Mouse (Mus musculus): Measurements from ENCODE around the gene Gpr156. TPM values are rescaled to one million over a fixed set of nuclear protein-coding genes. Genes with fewer than 3 reads are reported as not detected.

Gpr156 gene
- total RNA-seq, 2 experiments from 2014 or later, result 0.74 to 0.81 TPM

- no peak for TF ChIP-seq CTCF (conservative IDR thresholded peaks at IDR 0.05)
- H3K27ac ChIP-seq, result peak overlapping the region; percentile 88
Observed at GRCm38 (mm10) chr16:37973855-37974519, 57.7 kb downstream of the Gpr156 start.

DNA sequence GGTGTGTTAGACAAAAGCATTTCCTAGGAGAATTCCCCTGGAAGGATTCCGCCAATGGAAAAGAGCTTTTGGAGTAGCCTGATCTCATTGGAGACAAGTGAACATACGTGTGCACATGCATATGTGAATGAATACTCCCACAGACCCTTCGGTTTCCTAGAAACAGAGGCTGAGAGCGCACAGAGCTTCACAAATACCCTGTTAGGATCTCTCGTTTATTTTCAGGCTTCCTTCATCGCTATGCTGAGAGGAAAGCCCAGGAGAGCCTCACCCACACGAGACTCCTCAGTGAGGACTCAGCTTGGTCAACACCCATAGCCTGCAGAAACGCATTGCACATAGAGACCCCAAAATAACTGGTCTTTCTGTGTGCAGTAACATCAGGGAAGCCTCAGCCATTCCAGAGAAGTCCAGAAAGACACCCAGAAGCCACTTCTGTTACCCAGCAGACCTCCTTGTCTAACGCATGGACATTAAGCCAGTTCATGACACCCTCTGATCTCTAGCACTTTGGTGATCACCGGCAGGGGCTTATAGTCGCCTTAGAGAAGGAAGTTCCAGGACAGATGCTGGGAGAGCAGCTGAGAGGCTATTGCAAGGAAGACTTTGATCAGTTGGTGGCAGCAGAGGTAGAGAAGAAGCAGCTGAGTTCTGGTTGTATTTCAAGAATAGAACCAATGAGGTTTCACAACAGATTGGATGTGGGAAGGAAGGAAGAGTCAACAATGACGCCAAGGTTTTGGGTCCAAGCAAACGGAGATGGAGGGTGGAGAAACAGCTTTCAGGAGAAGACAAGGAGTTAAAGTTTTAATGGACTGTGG is 58.4 kb downstream of the Gpr156 start:
- TF ChIP-seq CTCF (conservative IDR thresholded peaks at IDR 0.05), result peak; percentile 79
- Histone ChIP-seq H3K4me3 (peak overlapping the region; percentile 26; the same call in 1 of the 2 replicates), H3K27ac (peak overlapping the region; percentile 88)
- DNase-seq (ENCODE audit: low spot score in 2 of 2), result peak; percentile 44 to 78

More at GRCm38 (mm10) chr16:37973855-37974519, 57.7 kb downstream of the Gpr156 start:
- H3K4me3 ChIP-seq, result no peak overlapping the region
- DNase-seq (ENCODE audit: low spot score in 2 of 2), result peak in 1 of 2 experiments; percentile 19

DNA sequence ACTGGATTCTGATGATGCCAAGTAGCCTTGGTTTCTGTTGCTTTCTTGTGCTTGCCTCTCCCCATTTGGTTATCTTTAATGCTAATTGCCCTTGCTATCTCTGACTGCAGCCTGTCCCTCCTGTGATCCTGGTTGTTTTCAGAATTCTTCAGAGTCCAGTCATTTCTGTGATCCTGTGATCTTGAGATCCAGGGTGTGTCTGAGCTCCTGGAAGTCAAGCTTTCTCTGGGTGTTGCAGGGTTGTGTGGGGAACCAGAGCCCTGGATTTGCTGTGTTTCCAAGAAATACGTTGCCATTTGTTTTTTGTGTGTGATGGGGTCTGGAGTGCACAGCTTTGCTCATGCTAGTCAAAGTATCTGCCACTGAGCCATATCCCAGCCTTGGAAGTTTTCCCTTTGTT is 65.6 kb downstream of the Gpr156 start:
- H3K4me3 ChIP-seq, result no peak overlapping the region
- DNase-seq (ENCODE audit: low spot score in 2 of 2), result no peak
- TF ChIP-seq CTCF (conservative IDR thresholded peaks at IDR 0.05), result no peak
- no peak overlapping the region for H3K27ac ChIP-seq

GRCm38 (mm10) chr16:37988211-37988865 is 72.0 kb downstream of the Gpr156 start:
- DNase-seq (ENCODE audit: low spot score in 2 of 2), result peak; percentile 62 to 65
- Histone ChIP-seq H3K27ac (no peak overlapping the region), H3K4me3 (no peak overlapping the region)
- no peak for TF ChIP-seq CTCF (conservative IDR thresholded peaks at IDR 0.05)

- DNase-seq (ENCODE audit: low spot score in 2 of 2), result no peak
- H3K4me3 ChIP-seq, result no peak overlapping the region
- no peak overlapping the region for H3K27ac ChIP-seq
- TF ChIP-seq CTCF (conservative IDR thresholded peaks at IDR 0.05), result no peak
Observed at GRCm38 (mm10) chr16:37989796-37990195, 73.5 kb downstream of the Gpr156 start.

GRCm38 (mm10) chr16:37990553-37991344 is 74.5 kb downstream of the Gpr156 start:
- TF ChIP-seq CTCF (conservative IDR thresholded peaks at IDR 0.05), result peak; percentile 53
- no peak overlapping the region for H3K27ac ChIP-seq
- no peak for DNase-seq (ENCODE audit: low spot score in 2 of 2)
- H3K4me3 ChIP-seq, result no peak overlapping the region

DNA sequence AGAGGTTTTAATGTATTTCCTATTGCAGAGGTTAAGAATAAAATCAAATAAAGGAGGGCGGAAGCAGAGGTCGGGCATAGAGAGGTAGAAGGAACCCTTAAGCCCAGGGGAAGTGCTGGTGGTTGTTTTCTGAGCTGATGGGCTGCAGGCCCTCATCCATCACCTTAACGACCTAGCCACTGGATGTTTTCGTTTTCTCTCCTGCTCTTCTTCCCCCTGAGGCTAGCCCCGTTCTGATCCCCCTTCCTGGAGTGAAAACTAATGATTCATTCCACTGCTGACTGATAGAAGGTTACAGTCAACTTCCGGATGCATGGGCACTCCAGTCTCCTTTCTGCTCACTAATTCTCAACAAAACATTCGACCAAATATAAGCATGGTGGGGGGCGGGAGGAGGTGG is 76.5 kb downstream of the Gpr156 start:
- H3K4me3 ChIP-seq, result no peak overlapping the region
- no peak for DNase-seq (ENCODE audit: low spot score in 2 of 2)
- H3K27ac ChIP-seq, result no peak overlapping the region
- no peak for TF ChIP-seq CTCF (conservative IDR thresholded peaks at IDR 0.05)

DNA sequence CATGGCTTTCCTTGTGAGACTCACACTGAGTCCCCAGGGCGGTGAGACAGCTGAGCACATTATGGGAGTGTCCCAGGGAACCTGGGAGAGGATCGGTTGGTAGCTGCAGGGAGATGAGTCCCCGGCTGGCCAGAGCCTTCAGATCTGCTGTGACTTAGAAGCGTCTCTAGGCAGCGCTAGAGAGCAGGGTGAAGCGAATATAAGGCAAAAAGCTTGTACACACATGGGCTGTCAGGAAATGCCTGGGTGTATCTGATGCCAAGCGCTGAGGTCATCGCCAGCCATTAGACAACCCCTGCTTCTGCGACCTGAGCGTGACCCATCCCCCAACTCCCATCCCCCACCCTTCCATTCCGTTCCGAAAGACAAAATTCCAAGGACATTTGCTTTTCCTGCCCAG is 78.4 kb downstream of the Gpr156 start:
- peak; percentile 94 for TF ChIP-seq CTCF (conservative IDR thresholded peaks at IDR 0.05)
- Histone ChIP-seq H3K27ac (no peak overlapping the region), H3K4me3 (peak overlapping the region; percentile 27; the same call in 1 of the 2 replicates)
- DNase-seq (ENCODE audit: low spot score in 2 of 2), result peak; percentile 46 to 56

DNA sequence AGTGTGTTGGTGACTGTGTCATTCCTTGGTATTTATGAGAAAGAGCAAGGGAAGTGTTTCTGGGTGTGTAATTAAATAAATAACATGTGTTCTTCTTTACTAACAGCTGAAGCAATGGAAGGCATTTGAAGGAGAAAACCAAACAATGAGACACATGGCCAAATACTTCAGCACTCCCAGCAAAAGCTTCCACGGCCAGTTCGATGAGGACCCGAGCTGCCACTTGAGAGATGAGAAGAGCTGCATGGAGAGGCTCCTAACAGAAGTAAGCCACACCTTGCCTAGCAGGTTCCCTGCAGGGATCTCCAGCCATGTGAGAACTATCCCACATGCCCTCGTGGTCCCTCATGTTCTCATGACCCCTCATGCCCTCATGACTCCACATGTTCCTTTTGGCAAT is 81.5 kb downstream of the Gpr156 start:
- no peak overlapping the region for H3K4me3 ChIP-seq
- no peak for TF ChIP-seq CTCF (conservative IDR thresholded peaks at IDR 0.05)
- H3K27ac ChIP-seq, result no peak overlapping the region
- DNase-seq (ENCODE audit: low spot score in 2 of 2), result no peak

- peak overlapping the region; percentile 7; the same call in 1 of the 2 replicates for H3K27ac ChIP-seq
Observed at GRCm38 (mm10) chr16:37999762-38000161, 83.5 kb downstream of the Gpr156 start.

DNA sequence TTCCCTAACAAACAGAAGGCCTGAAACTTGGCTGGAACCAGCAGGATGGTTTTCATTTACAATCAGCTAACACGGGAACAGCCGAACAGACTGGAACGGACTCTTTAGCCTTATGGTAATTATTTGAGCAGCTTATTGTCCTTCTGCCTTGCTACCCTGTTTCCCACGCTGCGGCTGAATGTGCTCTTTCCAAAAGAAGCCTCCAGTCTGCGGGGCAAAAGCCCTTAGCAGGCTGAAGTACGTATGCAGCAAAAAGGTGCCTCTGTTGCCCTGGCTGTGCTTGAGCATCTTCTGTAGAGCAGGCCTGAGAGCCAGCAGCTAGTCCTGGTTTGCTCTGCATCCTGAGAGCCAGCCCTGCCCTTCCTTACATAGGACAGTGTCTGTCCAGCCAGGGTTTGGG is 83.9 kb downstream of the Gpr156 start:
- no peak for DNase-seq (ENCODE audit: low spot score in 2 of 2)
- peak overlapping the region; percentile 7; the same call in 1 of the 2 replicates for H3K27ac ChIP-seq
- TF ChIP-seq CTCF (conservative IDR thresholded peaks at IDR 0.05), result no peak
- H3K4me3 ChIP-seq, result no peak overlapping the region

More at GRCm38 (mm10) chr16:37999762-38000161, 83.5 kb downstream of the Gpr156 start:
- DNase-seq (ENCODE audit: low spot score in 2 of 2), result no peak
- TF ChIP-seq CTCF (conservative IDR thresholded peaks at IDR 0.05), result no peak
- H3K4me3 ChIP-seq, result no peak overlapping the region

DNA sequence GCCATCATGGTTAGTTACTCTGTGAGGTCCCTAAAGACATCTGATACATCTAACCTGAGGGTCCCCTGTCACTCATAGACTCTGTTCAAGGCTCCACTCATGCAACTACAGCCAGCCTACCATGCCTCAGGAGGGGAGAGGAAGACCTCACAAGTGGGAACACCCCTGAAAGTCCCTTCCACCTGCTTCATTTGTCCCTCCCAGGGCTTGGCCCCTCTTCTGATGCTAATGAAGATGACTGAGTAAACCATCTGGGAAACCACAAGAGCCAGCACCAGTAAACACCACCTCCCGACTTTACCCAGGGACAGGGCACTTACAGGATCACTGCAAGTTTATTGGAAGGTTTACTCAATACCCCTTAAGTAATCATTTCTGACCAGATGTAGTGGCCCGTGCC is 85.5 kb downstream of the Gpr156 start:
- TF ChIP-seq CTCF (conservative IDR thresholded peaks at IDR 0.05), result no peak
- DNase-seq (ENCODE audit: low spot score in 2 of 2), result no peak
- Histone ChIP-seq H3K27ac (no peak overlapping the region), H3K4me3 (no peak overlapping the region)

Data from layer of hippocampus, adult 2 months (tissue).